Mouse (Mus musculus): ENCODE data around the gene Zscan4-ps3. TPM values are rescaled to one million over a fixed set of nuclear protein-coding genes. Genes with fewer than 3 reads are reported as not detected.
A peak's percentile ranks its signal among the peaks of the same experiment; 100 is the strongest.
"Not testable (repeated sequence)": the region's sequence is repeated elsewhere in the genome, so short reads cannot be mapped to it uniquely, and the experiment has no call there.

Gene Zscan4-ps3
- not detected in 2 replicates for total RNA-seq (2014; rRNA removed)
- polyA plus RNA-seq (2012; rRNA removed): not detected in 2 replicates

DNA sequence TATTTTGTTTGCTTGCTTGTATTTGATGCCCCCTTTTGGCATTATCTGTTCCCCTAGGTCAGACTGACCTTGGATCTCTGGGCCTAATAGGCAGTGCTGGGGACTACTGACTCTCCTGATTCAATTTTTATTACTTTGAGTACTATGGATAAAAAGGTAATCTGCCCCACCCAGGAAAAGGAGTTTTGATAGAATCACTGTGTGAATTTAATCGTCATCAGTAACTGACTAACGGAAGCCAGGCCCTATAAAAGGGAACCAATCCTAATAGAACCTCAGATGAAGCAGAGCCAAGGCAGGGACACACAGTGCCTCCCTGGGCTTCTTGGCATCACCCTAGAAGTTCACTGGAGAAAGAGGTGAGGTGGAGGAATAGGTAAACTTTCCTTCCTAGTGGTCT is at the start of gene Zscan4-ps3:
Zscan4-ps3 (plus strand) TSS at position 301 of the 400 bp plus-strand sequence.
- H3K4me1 ChIP-seq (ENCODE audit: control insufficient read depth, insufficient read depth, low read length); H3K27ac ChIP-seq (replicated peaks; ENCODE audit: insufficient read depth, low read depth, low read length); H3K36me3 ChIP-seq (ENCODE audit: control insufficient read depth, insufficient read depth, low read length); H3K27me3 ChIP-seq (ENCODE audit: control insufficient read depth, insufficient read depth, low read length); H3K9ac ChIP-seq (ENCODE audit: low read depth, low read length); DNase-seq (ENCODE audit: extremely low read depth, low read depth, low spot score); H3K79me2 ChIP-seq (ENCODE audit: control insufficient read depth, insufficient read depth, low read length); H3K4me3 ChIP-seq (ENCODE audit: insufficient read depth, low read depth, low read length): not testable (repeated sequence)
- 79% methylated on average over 2 of the region's 2 CpGs for WGBS

DNA sequence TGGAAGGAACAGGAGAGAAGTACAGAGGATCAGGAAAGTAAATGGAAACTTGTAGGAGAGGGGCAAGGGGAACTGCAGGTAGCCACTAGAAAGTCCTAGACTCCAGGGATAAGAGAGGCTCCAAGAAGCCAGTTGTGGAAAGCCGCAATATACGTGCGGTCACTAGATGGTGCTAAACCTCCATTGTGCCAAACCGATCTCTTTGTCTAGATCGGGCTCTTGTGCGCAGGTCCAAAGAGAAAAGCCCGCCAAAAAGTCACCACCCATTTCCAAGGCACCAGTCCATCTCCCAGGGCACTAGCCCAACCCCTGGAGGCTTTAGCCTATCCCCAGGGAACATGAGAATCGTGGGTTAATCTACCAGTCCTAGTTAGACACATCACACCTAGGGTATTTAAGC is 8.0 kb downstream of the Zscan4-ps3 start:
- not testable (repeated sequence) for H3K27ac ChIP-seq (replicated peaks; ENCODE audit: insufficient read depth, low read depth, low read length); H3K36me3 ChIP-seq (ENCODE audit: control insufficient read depth, insufficient read depth, low read length); H3K4me3 ChIP-seq (ENCODE audit: insufficient read depth, low read depth, low read length); H3K79me2 ChIP-seq (ENCODE audit: control insufficient read depth, insufficient read depth, low read length); H3K27me3 ChIP-seq (ENCODE audit: control insufficient read depth, insufficient read depth, low read length); H3K9ac ChIP-seq (ENCODE audit: low read depth, low read length); H3K4me1 ChIP-seq (ENCODE audit: control insufficient read depth, insufficient read depth, low read length)
- 11% methylated on average over 8 of the region's 8 CpGs for WGBS
- DNase-seq (ENCODE audit: extremely low read depth, low read depth, low spot score): peak; percentile 18

Other genes with a start within 250 kb of the Zscan4-ps3 start
- not detected in 2 replicates for gene Zscan4f, start 211.4 kb upstream of the Zscan4-ps3 start, total RNA-seq (2014; rRNA removed)
- gene Zscan4f, start 211.4 kb upstream of the Zscan4-ps3 start, polyA plus RNA-seq (2012; rRNA removed): not detected in 2 replicates
- gene Zscan4-ps2, start 95.0 kb upstream of the Zscan4-ps3 start, total RNA-seq (2014; rRNA removed): not detected in 2 replicates
- gene Zscan4-ps2, start 95.0 kb upstream of the Zscan4-ps3 start, polyA plus RNA-seq (2012; rRNA removed): not detected in 2 replicates
- gene Vmn1r72, start 70.8 kb downstream of the Zscan4-ps3 start, total RNA-seq (2014; rRNA removed): not detected in 2 replicates
- gene Vmn1r72, start 70.8 kb downstream of the Zscan4-ps3 start, polyA plus RNA-seq (2012; rRNA removed): not detected in 2 replicates
- not detected in 2 replicates for gene Vmn1r73, start 121.0 kb downstream of the Zscan4-ps3 start, total RNA-seq (2014; rRNA removed)
- gene Vmn1r73, start 121.0 kb downstream of the Zscan4-ps3 start, polyA plus RNA-seq (2012; rRNA removed): not detected in 2 replicates
- gene Vmn1r74, start 224.7 kb downstream of the Zscan4-ps3 start, total RNA-seq (2014; rRNA removed): not detected in 2 replicates
- not detected in 2 replicates for gene Vmn1r74, start 224.7 kb downstream of the Zscan4-ps3 start, polyA plus RNA-seq (2012; rRNA removed)